Mouse (Mus musculus): ENCODE results near the gene Gm28047. TPM values are rescaled to one million over a fixed set of nuclear protein-coding genes. Genes with fewer than 3 reads are reported as not detected.

The Gm28047 gene
- polyA plus RNA-seq, 1 experiment = not detected

- Histone ChIP-seq H3K27ac (ENCODE audit: insufficient read depth, low read length) (0 out of 2 replicates have a peak overlapping the region, but pooled peaks have one; percentile 12), H3K27me3 (ENCODE audit: control insufficient read depth, insufficient read depth, low read length, poor library complexity, severe bottlenecking) (no peaks in the 10 kb centered on the region), H3K4me3 (ENCODE audit: low read depth, low read length) (no peak overlapping the region), H3K9ac (ENCODE audit: low read depth, poor library complexity, severe bottlenecking) (no peak overlapping the region), H3K4me1 (ENCODE audit: control insufficient read depth, insufficient read depth, low read length) (peaks cover 7% of the 10 kb centered on the region), H3K36me3 (ENCODE audit: control insufficient read depth, insufficient read depth, low read length, poor library complexity, severe bottlenecking) (no peaks in the 10 kb centered on the region; the same call in 1 of the 2 replicates), H3K9me3 (replicated peaks; ENCODE audit: control insufficient read depth, insufficient read depth, low read length, poor library complexity, severe bottlenecking) (no peaks in the 10 kb centered on the region)
- no peak for TF ChIP-seq CTCF (IDR thresholded peaks at IDR 0.05; ENCODE audit: low read depth, low read length)
- TF ChIP-seq EP300 (IDR thresholded peaks at IDR 0.05; ENCODE audit: insufficient read depth, low read depth, low read length) = no peak
- TF ChIP-seq POLR2A (IDR thresholded peaks at IDR 0.05; ENCODE audit: insufficient read depth, low read length) = no peak
These were observed 113.5 kb downstream of the Gm28047 start for GRCm38 (mm10) chr15:102511285-102511833.

GRCm38 (mm10) chr15:102510590-102511284 lies 114.1 kb downstream of the Gm28047 start:
- Histone ChIP-seq H3K4me1 (ENCODE audit: control insufficient read depth, insufficient read depth, low read length) (peaks cover 6% of the 10 kb centered on the region), H3K9ac (ENCODE audit: low read depth, poor library complexity, severe bottlenecking) (peak overlapping the region; percentile 50), H3K27ac (ENCODE audit: insufficient read depth, low read length) (peak overlapping the region; percentile 12; the same call in 1 of the 2 replicates), H3K9me3 (replicated peaks; ENCODE audit: control insufficient read depth, insufficient read depth, low read length, poor library complexity, severe bottlenecking) (no peaks in the 10 kb centered on the region), H3K36me3 (ENCODE audit: control insufficient read depth, insufficient read depth, low read length, poor library complexity, severe bottlenecking) (no peaks in the 10 kb centered on the region; the same call in 1 of the 2 replicates), H3K27me3 (ENCODE audit: control insufficient read depth, insufficient read depth, low read length, poor library complexity, severe bottlenecking) (no peaks in the 10 kb centered on the region), H3K4me3 (ENCODE audit: low read depth, low read length) (peak overlapping the region; percentile 76)
- TF ChIP-seq EP300 (IDR thresholded peaks at IDR 0.05; ENCODE audit: insufficient read depth, low read depth, low read length) (no peak; the same call in 1 of the 2 replicates), POLR2A (IDR thresholded peaks at IDR 0.05; ENCODE audit: insufficient read depth, low read length) (peak; percentile 43), CTCF (IDR thresholded peaks at IDR 0.05; ENCODE audit: low read depth, low read length) (no peak)

- H3K27ac ChIP-seq (ENCODE audit: insufficient read depth, low read length) = 0 out of 2 replicates have a peak overlapping the region, but pooled peaks have one; percentile 31
- H3K9me3 ChIP-seq (replicated peaks; ENCODE audit: control insufficient read depth, insufficient read depth, low read length, poor library complexity, severe bottlenecking) = no peaks in the 10 kb centered on the region
- no peaks in the 10 kb centered on the region for H3K27me3 ChIP-seq (ENCODE audit: control insufficient read depth, insufficient read depth, low read length, poor library complexity, severe bottlenecking)
- peak overlapping the region; percentile 50 for H3K9ac ChIP-seq (ENCODE audit: low read depth, poor library complexity, severe bottlenecking)
- H3K4me3 ChIP-seq (ENCODE audit: low read depth, low read length) = peak overlapping the region; percentile 76
- no peak for TF ChIP-seq EP300 (IDR thresholded peaks at IDR 0.05; ENCODE audit: insufficient read depth, low read depth, low read length)
- TF ChIP-seq CTCF (IDR thresholded peaks at IDR 0.05; ENCODE audit: low read depth, low read length) = no peak
- no peak for TF ChIP-seq POLR2A (IDR thresholded peaks at IDR 0.05; ENCODE audit: insufficient read depth, low read length)
- H3K36me3 ChIP-seq (ENCODE audit: control insufficient read depth, insufficient read depth, low read length, poor library complexity, severe bottlenecking) = no peaks in the 10 kb centered on the region; the same call in 1 of the 2 replicates
- H3K4me1 ChIP-seq (ENCODE audit: control insufficient read depth, insufficient read depth, low read length) = peaks cover 5% of the 10 kb centered on the region
These were observed 114.8 kb downstream of the Gm28047 start for GRCm38 (mm10) chr15:102510110-102510509.

GRCm38 (mm10) chr15:102508336-102508735 lies 116.5 kb downstream of the Gm28047 start:
- H3K9ac ChIP-seq (ENCODE audit: low read depth, poor library complexity, severe bottlenecking) = no peak overlapping the region
- H3K27ac ChIP-seq (ENCODE audit: insufficient read depth, low read length) = no peak overlapping the region
- H3K4me1 ChIP-seq (ENCODE audit: control insufficient read depth, insufficient read depth, low read length) = peaks cover 6% of the 10 kb centered on the region
- TF ChIP-seq EP300 (IDR thresholded peaks at IDR 0.05; ENCODE audit: insufficient read depth, low read depth, low read length) = no peak
- no peak for TF ChIP-seq CTCF (IDR thresholded peaks at IDR 0.05; ENCODE audit: low read depth, low read length)
- no peak for TF ChIP-seq POLR2A (IDR thresholded peaks at IDR 0.05; ENCODE audit: insufficient read depth, low read length)
- no peaks in the 10 kb centered on the region for H3K9me3 ChIP-seq (replicated peaks; ENCODE audit: control insufficient read depth, insufficient read depth, low read length, poor library complexity, severe bottlenecking)
- no peak overlapping the region for H3K4me3 ChIP-seq (ENCODE audit: low read depth, low read length)
- peaks cover 12% of the 10 kb centered on the region for H3K36me3 ChIP-seq (ENCODE audit: control insufficient read depth, insufficient read depth, low read length, poor library complexity, severe bottlenecking)
- H3K27me3 ChIP-seq (ENCODE audit: control insufficient read depth, insufficient read depth, low read length, poor library complexity, severe bottlenecking) = no peaks in the 10 kb centered on the region

GRCm38 (mm10) chr15:102507561-102507960 lies 117.3 kb downstream of the Gm28047 start:
- Histone ChIP-seq H3K36me3 (ENCODE audit: control insufficient read depth, insufficient read depth, low read length, poor library complexity, severe bottlenecking) (peaks cover 20% of the 10 kb centered on the region), H3K4me3 (ENCODE audit: low read depth, low read length) (no peak overlapping the region), H3K27me3 (ENCODE audit: control insufficient read depth, insufficient read depth, low read length, poor library complexity, severe bottlenecking) (no peaks in the 10 kb centered on the region), H3K27ac (ENCODE audit: insufficient read depth, low read length) (no peak overlapping the region), H3K4me1 (ENCODE audit: control insufficient read depth, insufficient read depth, low read length) (peaks cover 6% of the 10 kb centered on the region), H3K9me3 (replicated peaks; ENCODE audit: control insufficient read depth, insufficient read depth, low read length, poor library complexity, severe bottlenecking) (no peaks in the 10 kb centered on the region), H3K9ac (ENCODE audit: low read depth, poor library complexity, severe bottlenecking) (no peak overlapping the region)
- TF ChIP-seq EP300 (IDR thresholded peaks at IDR 0.05; ENCODE audit: insufficient read depth, low read depth, low read length) (no peak), POLR2A (IDR thresholded peaks at IDR 0.05; ENCODE audit: insufficient read depth, low read length) (no peak), CTCF (IDR thresholded peaks at IDR 0.05; ENCODE audit: low read depth, low read length) (no peak)

- Histone ChIP-seq H3K9me3 (replicated peaks; ENCODE audit: control insufficient read depth, insufficient read depth, low read length, poor library complexity, severe bottlenecking) (no peaks in the 10 kb centered on the region), H3K27me3 (ENCODE audit: control insufficient read depth, insufficient read depth, low read length, poor library complexity, severe bottlenecking) (no peaks in the 10 kb centered on the region), H3K4me1 (ENCODE audit: control insufficient read depth, insufficient read depth, low read length) (peaks cover 3% of the 10 kb centered on the region), H3K9ac (ENCODE audit: low read depth, poor library complexity, severe bottlenecking) (no peak overlapping the region), H3K4me3 (ENCODE audit: low read depth, low read length) (no peak overlapping the region), H3K27ac (ENCODE audit: insufficient read depth, low read length) (no peak overlapping the region), H3K36me3 (ENCODE audit: control insufficient read depth, insufficient read depth, low read length, poor library complexity, severe bottlenecking) (peaks cover 27% of the 10 kb centered on the region)
- no peak for TF ChIP-seq POLR2A (IDR thresholded peaks at IDR 0.05; ENCODE audit: insufficient read depth, low read length)
- no peak for TF ChIP-seq CTCF (IDR thresholded peaks at IDR 0.05; ENCODE audit: low read depth, low read length)
- no peak for TF ChIP-seq EP300 (IDR thresholded peaks at IDR 0.05; ENCODE audit: insufficient read depth, low read depth, low read length)
These were observed 118.0 kb downstream of the Gm28047 start for GRCm38 (mm10) chr15:102506864-102507263.
